Comparison of ENCODE assay signal across 15 mouse cellular contexts in genomic region chr1:93079602-93080001, GRCm38 (mm10). TPM values are rescaled to one million over a fixed set of nuclear protein-coding genes. Genes with fewer than 3 reads are reported as not detected.
A peak's percentile ranks its signal among the peaks of the same experiment; 100 is the strongest.
DNase-seq lines count a peak whose midpoint lies in the region; ATAC-seq and TF ChIP-seq lines count a peak whose summit lies in the region.
"Had no signal": no experiment of that assay in that cellular context is flagged by ENCODE, and none has a peak within 500 bp of the region (broad histone marks: within the 10 kb centered on the region; RNA-seq: fewer than 3 reads in every experiment).

No protein-coding gene starts in this region.

- DNase-seq in embryo, embryonic 10 days (ENCODE audit: low spot score), result peak; percentile 18
- DNase-seq in embryo, embryonic 9.5 days (ENCODE audit: extremely low spot score), result no peak
- peak; percentile 69 for DNase-seq in embryonic facial prominence, embryonic 14.5 days (ENCODE audit: low spot score)
- no peak for DNase-seq in thymus, adult 2 months
- no peak for DNase-seq in spleen, adult 18-20 months
- DNase-seq in c-Kit-positive CD71-positive TER-119-positive erythroid progenitor cells, embryonic 14.5 days (ENCODE audit: low spot score), result no peak
- DNase-seq: adrenal gland, adult 8-10 months; kidney, adult 8-10 months; lung, postnatal 14 days had no signal

- no peak overlapping the region for H3K4me3 ChIP-seq in embryonic facial prominence, embryonic 14.5 days (ENCODE audit: low read depth, low read length)
- H3K4me3 ChIP-seq in hindbrain, embryonic 15.5 days, result no peak overlapping the region
- no peak overlapping the region for H3K4me3 ChIP-seq in midbrain, embryonic 13.5 days (replicated peaks)
- H3K4me3 ChIP-seq in thymus, adult 2 months (ENCODE audit: control insufficient read depth, insufficient read depth, low read length), result no peak overlapping the region
- H3K4me3 ChIP-seq: stomach, embryonic 15.5 days had no signal

- ATAC-seq in embryonic facial prominence, embryonic 14.5 days (ENCODE audit: low read depth), result peak; percentile 81; the same call in 1 of the 2 replicates
- ATAC-seq in hindbrain, embryonic 15.5 days (ENCODE audit: low FRiP score, low read depth), result peak; percentile 42
- peak; percentile 74 for ATAC-seq in midbrain, embryonic 13.5 days

- H3K27ac ChIP-seq in embryonic facial prominence, embryonic 14.5 days (replicated peaks; ENCODE audit: low read depth, low read length), result no peak overlapping the region
- peak overlapping the region; percentile 42 for H3K27ac ChIP-seq in hindbrain, embryonic 15.5 days (replicated peaks)
- H3K27ac ChIP-seq in midbrain, embryonic 13.5 days, result peak overlapping the region; percentile 73
- no peak overlapping the region for H3K27ac ChIP-seq in thymus, adult 2 months (ENCODE audit: control insufficient read depth, insufficient read depth, low read length)
- H3K27ac ChIP-seq: stomach, embryonic 15.5 days had no signal

- TF ChIP-seq CTCF in thymus, adult 2 months (IDR thresholded peaks at IDR 0.05; ENCODE audit: borderline replicate concordance, control insufficient read depth, extremely low read depth, insufficient read depth, low read length, poor library complexity), result no peak

- no peaks in the 10 kb centered on the region for H3K4me1 ChIP-seq in embryonic facial prominence, embryonic 14.5 days (ENCODE audit: control insufficient read depth, insufficient read depth, low read length)
- peaks cover 24% of the 10 kb centered on the region for H3K4me1 ChIP-seq in hindbrain, embryonic 15.5 days (replicated peaks)
- H3K4me1 ChIP-seq in midbrain, embryonic 13.5 days (replicated peaks), result peaks cover 26% of the 10 kb centered on the region
- no peaks in the 10 kb centered on the region for H3K4me1 ChIP-seq in thymus, adult 2 months (replicated peaks; ENCODE audit: control insufficient read depth, insufficient read depth, low read length)
- H3K4me1 ChIP-seq: stomach, embryonic 15.5 days had no signal

- H3K27me3 ChIP-seq in embryonic facial prominence, embryonic 14.5 days (replicated peaks; ENCODE audit: control insufficient read depth, insufficient read depth, low read length), result no peaks in the 10 kb centered on the region
- H3K27me3 ChIP-seq in hindbrain, embryonic 15.5 days, result no peaks in the 10 kb centered on the region
- H3K27me3 ChIP-seq in midbrain, embryonic 13.5 days, result no peaks in the 10 kb centered on the region
- H3K27me3 ChIP-seq in thymus, adult 2 months (ENCODE audit: control insufficient read depth, insufficient read depth, low read length), result no peaks in the 10 kb centered on the region
- H3K27me3 ChIP-seq: stomach, embryonic 15.5 days had no signal

- no peak overlapping the region for H3K4me2 ChIP-seq in embryonic facial prominence, embryonic 14.5 days (ENCODE audit: low read depth, low read length)
- H3K4me2 ChIP-seq in hindbrain, embryonic 15.5 days, result no peak overlapping the region
- H3K4me2 ChIP-seq in midbrain, embryonic 13.5 days (replicated peaks), result no peak overlapping the region
- H3K4me2 ChIP-seq: stomach, embryonic 15.5 days had no signal

- H3K36me3 ChIP-seq in embryonic facial prominence, embryonic 14.5 days (ENCODE audit: control insufficient read depth, insufficient read depth, low read length), result 0 out of 2 replicates have a peak, but pooled peaks cover 11% of the 10 kb centered on the region
- peaks cover 71% of the 10 kb centered on the region for H3K36me3 ChIP-seq in hindbrain, embryonic 15.5 days
- H3K36me3 ChIP-seq in midbrain, embryonic 13.5 days, result peaks cover 78% of the 10 kb centered on the region
- H3K36me3 ChIP-seq in thymus, adult 2 months (ENCODE audit: control insufficient read depth, insufficient read depth, low read length), result no peaks in the 10 kb centered on the region
- H3K36me3 ChIP-seq: G1E; stomach, embryonic 15.5 days had no signal

- 85% methylated on average over 3 of the region's 3 CpGs for WGBS in embryonic facial prominence, embryonic 14.5 days
- WGBS in hindbrain, embryonic 15.5 days, result 35% methylated on average over 3 of the region's 3 CpGs
- WGBS in midbrain, embryonic 13.5 days, result 48% methylated on average over 3 of the region's 3 CpGs
- WGBS in thymus, adult 2 months, result 97% methylated on average over 3 of the region's 3 CpGs

- H3K9me3 ChIP-seq in embryonic facial prominence, embryonic 14.5 days (ENCODE audit: control insufficient read depth, low read length), result no peaks in the 10 kb centered on the region
- no peaks in the 10 kb centered on the region for H3K9me3 ChIP-seq in hindbrain, embryonic 15.5 days
- H3K9me3 ChIP-seq in midbrain, embryonic 13.5 days, result no peaks in the 10 kb centered on the region
- H3K9me3 ChIP-seq: G1E; stomach, embryonic 15.5 days had no signal

- no peak for TF ChIP-seq POLR2A in thymus, adult 2 months (IDR thresholded peaks at IDR 0.05; ENCODE audit: control insufficient read depth, extremely low read depth, insufficient read depth, low read length, poor library complexity)

- H3K9ac ChIP-seq in embryonic facial prominence, embryonic 14.5 days (ENCODE audit: low read depth, low read length), result no peak overlapping the region
- H3K9ac ChIP-seq in hindbrain, embryonic 15.5 days, result no peak overlapping the region
- no peak overlapping the region for H3K9ac ChIP-seq in midbrain, embryonic 13.5 days (replicated peaks)
- H3K9ac ChIP-seq: stomach, embryonic 15.5 days had no signal

RNA-seq across cellular contexts. Expression of gene Kif1a, which starts 22.1 kb away (rescaled TPM):
- 30.7 and 32.4 TPM in 2 replicates for polyA plus RNA-seq in embryonic facial prominence, embryonic 14.5 days (2014; fragmentation: Nextera tagmentation; extraction: Ambion mirVana)
- polyA plus RNA-seq in hindbrain, embryonic 15.5 days (2015; fragmentation: Nextera tagmentation; extraction: Ambion mirVana), result 456 and 490 TPM in 2 replicates
- polyA plus RNA-seq in midbrain, embryonic 13.5 days (2015; fragmentation: Nextera tagmentation; extraction: Ambion mirVana), result 272 and 327 TPM in 2 replicates
- polyA plus RNA-seq in thymus, adult 2 months (2012; rRNA removed), result 1.8 and 2.0 TPM in 2 replicates

RNA-seq across cellular contexts. Expression of gene Agxt, which starts 55.4 kb away (rescaled TPM):
- polyA plus RNA-seq in embryonic facial prominence, embryonic 14.5 days (2014; fragmentation: Nextera tagmentation; extraction: Ambion mirVana), result not detected in 2 replicates
- polyA plus RNA-seq in hindbrain, embryonic 15.5 days (2015; fragmentation: Nextera tagmentation; extraction: Ambion mirVana), result not detected in 2 replicates
- polyA plus RNA-seq in midbrain, embryonic 13.5 days (2015; fragmentation: Nextera tagmentation; extraction: Ambion mirVana), result not detected in 2 replicates
- polyA plus RNA-seq in thymus, adult 2 months (2012; rRNA removed), result 0.23 and 0.78 TPM in 2 replicates
- polyA plus RNA-seq: G1E; heart, embryonic 16.5 days; limb, embryonic 14.5 days had no signal

Comparison
In these comparisons a context has a peak if more than half of its experiments do, and no peak if none do; other contexts are left out.
1. DNase-seq: peak in embryo, embryonic 10 days (single experiment) and embryonic facial prominence, embryonic 14.5 days (single experiment); none in embryo, embryonic 9.5 days (single experiment), thymus, adult 2 months (single experiment), spleen, adult 18-20 months (0 of 2) and c-Kit-positive CD71-positive TER-119-positive erythroid progenitor cells, embryonic 14.5 days (single experiment).
2. H3K27ac ChIP-seq: peak in hindbrain, embryonic 15.5 days (single experiment) and midbrain, embryonic 13.5 days (single experiment); none in embryonic facial prominence, embryonic 14.5 days (single experiment) and thymus, adult 2 months (single experiment).
3. RNA of gene Kif1a, which starts 22.1 kb away (polyA plus RNA-seq): 456 to 490 TPM in hindbrain, embryonic 15.5 days, 272 to 327 TPM in midbrain, embryonic 13.5 days and 30.7 to 32.4 TPM in embryonic facial prominence, embryonic 14.5 days; 1.8 to 2.0 TPM in thymus, adult 2 months; every median in the first group is over 10 times any median in the second.
4. Peak in every context shown above with its lines, with median percentiles within 50 percentile points of each other: ATAC-seq.